Mouse (Mus musculus) thymus, adult 18-20 months (tissue): Measurements from ENCODE around the gene Rab1b.

Source experiments
- DNase-seq, 2 experiments: peaks; one replicate each; pipeline ENCODE4 v3.0.0; 2022; ENCODE audit warnings: mixed read lengths in 2 of 2

Gene Rab1b

DNA sequence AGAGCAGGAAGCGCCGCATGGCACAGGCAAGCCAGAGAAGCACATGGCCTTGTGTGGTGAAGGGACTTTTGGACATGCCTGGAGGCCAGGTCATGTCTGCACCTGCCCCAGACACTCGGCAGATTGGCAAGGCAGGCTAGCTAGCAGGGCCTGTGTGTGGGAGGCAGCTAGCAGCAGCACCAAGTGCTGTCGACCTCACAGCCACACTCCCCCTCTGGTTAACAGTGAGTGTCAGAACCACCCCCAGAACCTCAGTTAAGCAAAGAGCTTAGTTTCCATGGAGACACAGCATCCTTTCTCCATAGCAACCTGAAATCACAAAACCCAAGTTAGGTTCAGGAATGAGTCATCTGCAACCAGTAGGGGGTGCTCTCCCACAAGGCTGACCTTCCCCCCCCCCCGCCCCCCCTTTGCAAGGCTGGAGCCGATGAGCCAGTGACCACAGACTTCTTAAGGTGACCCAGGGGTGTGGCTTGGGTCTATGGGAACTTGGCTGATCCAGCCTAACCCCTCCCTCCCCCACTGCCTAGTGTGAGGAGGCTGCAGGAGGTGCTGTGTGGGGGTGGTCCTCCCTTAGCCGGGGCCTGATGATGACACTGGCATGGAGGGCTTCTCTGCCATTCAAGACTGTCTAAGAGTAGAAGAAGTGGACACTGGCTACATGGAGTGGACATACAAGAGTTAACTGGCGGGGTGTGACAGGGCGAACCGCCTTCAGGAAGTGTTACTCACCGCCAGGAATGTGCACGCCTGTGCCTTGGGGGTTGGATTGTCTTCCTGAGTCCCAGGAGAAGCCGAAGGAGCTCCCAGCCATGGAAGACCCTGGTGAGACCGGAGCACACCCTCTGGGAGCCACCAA lies 56.6 kb downstream of the Rab1b start, which contains the start of gene Rin1:
Gene Rin1, plus strand, starts transcription at position 435 of the 859 bp plus-strand sequence.
- DNase-seq = no peak

DNA sequence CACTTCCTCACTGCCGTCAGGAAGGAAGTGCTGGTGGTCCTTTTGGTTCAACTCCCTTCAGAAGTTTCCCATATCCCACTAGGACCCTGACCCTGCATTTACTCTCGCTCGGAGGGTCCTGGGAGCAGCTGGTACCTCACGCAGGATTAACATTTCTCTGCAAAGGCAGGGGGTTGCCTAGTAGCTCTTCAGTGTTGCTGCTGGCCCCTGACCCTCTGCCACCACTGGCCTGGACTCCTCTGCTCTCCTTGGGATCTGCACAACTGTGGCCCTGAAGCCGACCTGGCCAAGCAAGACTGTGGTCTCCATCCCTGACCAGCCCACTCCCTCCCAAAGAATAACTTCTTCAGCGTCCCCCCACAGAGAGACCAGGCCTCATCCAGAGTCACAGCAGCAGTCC lies 57.5 kb downstream of the Rab1b start:
- no peak for DNase-seq
